ENCODE assay signal across 17 mouse cellular contexts in genomic region chr5:74265151-74265550, GRCm38 (mm10).
A peak's percentile ranks its signal among the peaks of the same experiment; 100 is the strongest.
DNase-seq lines count a peak whose midpoint lies in the region; ATAC-seq and TF ChIP-seq lines count a peak whose summit lies in the region.
"Had no signal": no experiment of that assay in that cellular context is flagged by ENCODE, and none has a peak within 500 bp of the region (broad histone marks: within the 10 kb centered on the region; RNA-seq: fewer than 3 reads in every experiment).

No protein-coding gene starts in this region.

- no peak overlapping the region for H3K27ac ChIP-seq in forebrain, embryonic 11.5 days (ENCODE audit: low read depth, low read length)
- H3K27ac ChIP-seq in forebrain, embryonic 15.5 days (replicated peaks), result no peak overlapping the region
- 0 out of 2 replicates have a peak overlapping the region, but pooled peaks have one; percentile 18 for H3K27ac ChIP-seq in hindbrain, embryonic 12.5 days
- no peak overlapping the region for H3K27ac ChIP-seq in hindbrain, embryonic 11.5 days (ENCODE audit: low read depth, low read length)
- H3K27ac ChIP-seq in testis, adult 2 months (ENCODE audit: control insufficient read depth, insufficient read depth, low read depth, low read length), result no peak overlapping the region
- H3K27ac ChIP-seq in thymus, adult 2 months (ENCODE audit: control insufficient read depth, insufficient read depth, low read length), result no peak overlapping the region
- H3K27ac ChIP-seq: layer of hippocampus, adult 2 months; left cerebral cortex, adult 2 months; neural tube, embryonic 15.5 days had no signal

- 59% methylated on average over 6 of the region's 6 CpGs for WGBS in forebrain, embryonic 11.5 days
- WGBS in forebrain, embryonic 15.5 days, result 66% methylated on average over 6 of the region's 6 CpGs
- 59% methylated on average over 6 of the region's 6 CpGs for WGBS in hindbrain, embryonic 12.5 days
- 46% methylated on average over 6 of the region's 6 CpGs for WGBS in hindbrain, embryonic 11.5 days
- WGBS in thymus, adult 2 months, result 92% methylated on average over 6 of the region's 6 CpGs

- no peak overlapping the region for H3K4me2 ChIP-seq in forebrain, embryonic 11.5 days (ENCODE audit: low read depth, low read length, severe bottlenecking)
- no peak overlapping the region for H3K4me2 ChIP-seq in forebrain, embryonic 15.5 days (replicated peaks)
- H3K4me2 ChIP-seq in hindbrain, embryonic 12.5 days (replicated peaks), result no peak overlapping the region
- H3K4me2 ChIP-seq in hindbrain, embryonic 11.5 days (replicated peaks; ENCODE audit: low read depth, low read length), result no peak overlapping the region
- H3K4me2 ChIP-seq: lung, embryonic 14.5 days; neural tube, embryonic 15.5 days; stomach, embryonic 15.5 days had no signal

- H3K9me3 ChIP-seq in forebrain, embryonic 11.5 days (ENCODE audit: control insufficient read depth, low read length), result no peaks in the 10 kb centered on the region
- H3K9me3 ChIP-seq in forebrain, embryonic 15.5 days, result no peaks in the 10 kb centered on the region
- H3K9me3 ChIP-seq in hindbrain, embryonic 12.5 days (replicated peaks), result no peaks in the 10 kb centered on the region
- H3K9me3 ChIP-seq in hindbrain, embryonic 11.5 days (ENCODE audit: control insufficient read depth, low read length), result no peaks in the 10 kb centered on the region
- H3K9me3 ChIP-seq: neural tube, embryonic 15.5 days; stomach, embryonic 15.5 days had no signal

- DNase-seq in forebrain, embryonic 11.5 days (ENCODE audit: low spot score), result peak; percentile 46
- DNase-seq in hindbrain, embryonic 11.5 days (ENCODE audit: low spot score), result no peak
- DNase-seq in testis, postnatal 14 days (ENCODE audit: low spot score), result no peak
- DNase-seq in left cerebral cortex, adult 8-10 months (ENCODE audit: low spot score in 2 of 2), result no peak
- DNase-seq in thymus, adult 2 months, result no peak
- DNase-seq: embryo, embryonic 11 days; lung, embryonic 14.5 days; thymus, postnatal 4 days had no signal

- ATAC-seq in forebrain, embryonic 11.5 days (replicated peaks; ENCODE audit: low FRiP score), result no peak
- no peak for ATAC-seq in forebrain, embryonic 15.5 days (replicated peaks)
- ATAC-seq in hindbrain, embryonic 12.5 days (ENCODE audit: low FRiP score), result no peak
- no peak for ATAC-seq in hindbrain, embryonic 11.5 days (ENCODE audit: low FRiP score)
- ATAC-seq: activated CD4-positive, CD25-positive, alpha-beta regulatory T cell, adult 4 months had no signal

- TF ChIP-seq POLR2A in testis, adult 2 months (IDR thresholded peaks at IDR 0.05; ENCODE audit: control insufficient read depth, low read depth, low read length), result no peak
- no peak for TF ChIP-seq POLR2A in thymus, adult 2 months (IDR thresholded peaks at IDR 0.05; ENCODE audit: control insufficient read depth, extremely low read depth, insufficient read depth, low read length, poor library complexity)

- H3K36me3 ChIP-seq in forebrain, embryonic 11.5 days (ENCODE audit: control insufficient read depth, insufficient read depth, low read length), result no peaks in the 10 kb centered on the region
- no peaks in the 10 kb centered on the region for H3K36me3 ChIP-seq in forebrain, embryonic 15.5 days
- no peaks in the 10 kb centered on the region for H3K36me3 ChIP-seq in hindbrain, embryonic 12.5 days
- no peaks in the 10 kb centered on the region for H3K36me3 ChIP-seq in hindbrain, embryonic 11.5 days (ENCODE audit: control insufficient read depth, insufficient read depth, low read length)
- H3K36me3 ChIP-seq in testis, adult 2 months (ENCODE audit: control insufficient read depth, insufficient read depth, low read length), result no peaks in the 10 kb centered on the region
- H3K36me3 ChIP-seq in thymus, adult 2 months (ENCODE audit: control insufficient read depth, insufficient read depth, low read length), result no peaks in the 10 kb centered on the region
- H3K36me3 ChIP-seq: neural tube, embryonic 15.5 days; stomach, embryonic 15.5 days had no signal

- H3K27me3 ChIP-seq in forebrain, embryonic 11.5 days (ENCODE audit: control insufficient read depth, insufficient read depth, low read length), result no peaks in the 10 kb centered on the region
- no peaks in the 10 kb centered on the region for H3K27me3 ChIP-seq in forebrain, embryonic 15.5 days
- H3K27me3 ChIP-seq in hindbrain, embryonic 12.5 days, result no peaks in the 10 kb centered on the region
- no peaks in the 10 kb centered on the region for H3K27me3 ChIP-seq in hindbrain, embryonic 11.5 days (ENCODE audit: control insufficient read depth, insufficient read depth, low read length)
- H3K27me3 ChIP-seq in testis, adult 2 months (ENCODE audit: control insufficient read depth, insufficient read depth, low read length), result no peaks in the 10 kb centered on the region
- H3K27me3 ChIP-seq in thymus, adult 2 months (ENCODE audit: control insufficient read depth, insufficient read depth, low read length), result no peaks in the 10 kb centered on the region
- H3K27me3 ChIP-seq: CH12.LX; neural tube, embryonic 15.5 days; stomach, embryonic 15.5 days had no signal

- H3K9ac ChIP-seq in forebrain, embryonic 11.5 days (ENCODE audit: low read length), result no peak overlapping the region
- H3K9ac ChIP-seq in forebrain, embryonic 15.5 days (replicated peaks), result no peak overlapping the region
- no peak overlapping the region for H3K9ac ChIP-seq in hindbrain, embryonic 12.5 days
- no peak overlapping the region for H3K9ac ChIP-seq in hindbrain, embryonic 11.5 days (ENCODE audit: low read depth, low read length)
- H3K9ac ChIP-seq: lung, embryonic 14.5 days; neural tube, embryonic 15.5 days; stomach, embryonic 15.5 days had no signal

- H3K4me1 ChIP-seq in forebrain, embryonic 11.5 days (replicated peaks; ENCODE audit: control insufficient read depth, insufficient read depth, low read length), result peaks cover 14% of the 10 kb centered on the region
- peaks cover 20% of the 10 kb centered on the region for H3K4me1 ChIP-seq in forebrain, embryonic 15.5 days
- peaks cover 29% of the 10 kb centered on the region for H3K4me1 ChIP-seq in hindbrain, embryonic 12.5 days
- H3K4me1 ChIP-seq in hindbrain, embryonic 11.5 days (replicated peaks; ENCODE audit: control insufficient read depth, insufficient read depth, low read length), result peaks cover 7% of the 10 kb centered on the region
- peaks cover 2% of the 10 kb centered on the region; the same call in 1 of the 2 replicates for H3K4me1 ChIP-seq in testis, adult 2 months (ENCODE audit: control insufficient read depth, insufficient read depth, low read length)
- peaks cover 43% of the 10 kb centered on the region for H3K4me1 ChIP-seq in thymus, adult 2 months (replicated peaks; ENCODE audit: control insufficient read depth, insufficient read depth, low read length)

- H3K4me3 ChIP-seq in forebrain, embryonic 11.5 days (ENCODE audit: low read depth, low read length), result no peak overlapping the region
- no peak overlapping the region for H3K4me3 ChIP-seq in forebrain, embryonic 15.5 days
- H3K4me3 ChIP-seq in hindbrain, embryonic 12.5 days, result no peak overlapping the region
- H3K4me3 ChIP-seq in hindbrain, embryonic 11.5 days (ENCODE audit: low read depth, low read length), result no peak overlapping the region
- peak overlapping the region; percentile 56 for H3K4me3 ChIP-seq in testis, adult 2 months (ENCODE audit: control insufficient read depth, low read depth, low read length)
- H3K4me3 ChIP-seq in thymus, adult 2 months (ENCODE audit: control insufficient read depth, insufficient read depth, low read length), result no peak overlapping the region
- H3K4me3 ChIP-seq: layer of hippocampus, adult 2 months; left cerebral cortex, adult 2 months; neural tube, embryonic 15.5 days; stomach, embryonic 15.5 days had no signal

- TF ChIP-seq CTCF in testis, adult 2 months (IDR thresholded peaks at IDR 0.05; ENCODE audit: control insufficient read depth, insufficient read depth, insufficient replicate concordance, low read depth, low read length), result no peak
- TF ChIP-seq CTCF in thymus, adult 2 months (IDR thresholded peaks at IDR 0.05; ENCODE audit: borderline replicate concordance, control insufficient read depth, extremely low read depth, insufficient read depth, low read length, poor library complexity), result no peak
